In the genomic region with DNA sequence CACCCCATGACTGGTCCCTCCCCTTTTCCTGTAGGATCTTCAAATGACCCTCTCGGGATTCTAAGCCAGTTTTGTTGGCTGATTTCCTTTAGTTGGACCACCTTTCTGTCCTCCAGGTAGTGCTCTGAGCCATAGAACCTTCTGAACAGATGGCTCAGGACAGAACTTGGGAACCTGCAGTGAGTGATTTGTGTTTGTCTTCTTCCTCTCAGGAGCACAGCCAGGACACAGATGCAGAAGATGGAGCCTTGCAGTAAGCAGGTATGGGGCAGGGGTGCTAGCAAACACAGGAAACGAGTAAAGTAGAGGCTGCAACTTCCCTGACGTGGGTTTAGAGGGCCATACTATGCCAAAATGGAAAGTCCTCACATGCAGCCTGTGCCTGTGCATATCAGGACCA, we compare ENCODE assay signal across 28 mouse cellular contexts. TPM values are rescaled to one million over a fixed set of nuclear protein-coding genes. Genes with fewer than 3 reads are reported as not detected.
A peak's percentile ranks its signal among the peaks of the same experiment; 100 is the strongest.
DNase-seq lines count a peak whose midpoint lies in the region; ATAC-seq and TF ChIP-seq lines count a peak whose summit lies in the region.
"Had no signal": no experiment of that assay in that cellular context is flagged by ENCODE, and none has a peak within 500 bp of the region (broad histone marks: within the 10 kb centered on the region; RNA-seq: fewer than 3 reads in every experiment).

No protein-coding gene starts in this region.

- peaks cover 4% of the 10 kb centered on the region for H3K79me2 ChIP-seq in myocyte (ENCODE audit: control insufficient read depth, insufficient read depth)

- no peak for ATAC-seq in cerebellum, adult (ENCODE audit: insufficient number of reproducible peaks, low FRiP score, low TSS enrichment)
- ATAC-seq in midbrain, postnatal 0 days (ENCODE audit: low FRiP score), result no peak
- ATAC-seq in forebrain, embryonic 14.5 days, result no peak
- ATAC-seq: activated CD4-positive, CD25-positive, alpha-beta regulatory T cell, adult 4 months; forebrain, embryonic 13.5 days; forebrain, postnatal 0 days; hindbrain, embryonic 16.5 days; intestine, embryonic 16.5 days had no signal

- H3K27ac ChIP-seq in midbrain, postnatal 0 days (ENCODE audit: low read depth, low read length), result no peak overlapping the region
- no peak overlapping the region for H3K27ac ChIP-seq in forebrain, embryonic 14.5 days (ENCODE audit: low read depth, low read length)
- H3K27ac ChIP-seq: embryonic facial prominence, embryonic 10.5 days; embryonic facial prominence, embryonic 13.5 days; forebrain, embryonic 13.5 days; gastrocnemius, adult 2 months; heart, embryonic 15.5 days; hindbrain, embryonic 10.5 days; hindbrain, embryonic 13.5 days had no signal

- no peak overlapping the region for H3K9ac ChIP-seq in midbrain, postnatal 0 days (replicated peaks; ENCODE audit: low read length, poor library complexity, severe bottlenecking)
- no peak overlapping the region for H3K9ac ChIP-seq in forebrain, embryonic 14.5 days (ENCODE audit: low read length)
- H3K9ac ChIP-seq: embryonic facial prominence, embryonic 13.5 days; forebrain, embryonic 13.5 days; forebrain, postnatal 0 days; heart, embryonic 12.5 days; heart, embryonic 15.5 days; hindbrain, embryonic 13.5 days had no signal

- H3K4me2 ChIP-seq in myocyte (ENCODE audit: low read depth), result no peak overlapping the region
- no peak overlapping the region for H3K4me2 ChIP-seq in midbrain, postnatal 0 days (ENCODE audit: low read depth, low read length, poor library complexity, severe bottlenecking)
- H3K4me2 ChIP-seq in forebrain, embryonic 14.5 days (ENCODE audit: low read length), result no peak overlapping the region
- H3K4me2 ChIP-seq: embryonic facial prominence, embryonic 13.5 days; forebrain, embryonic 13.5 days; heart, embryonic 12.5 days; heart, embryonic 15.5 days; hindbrain, embryonic 13.5 days had no signal

- TF ChIP-seq CTCF in midbrain, postnatal 0 days (IDR thresholded peaks at IDR 0.05), result no peak

- H3K27me3 ChIP-seq in myocyte (ENCODE audit: control insufficient read depth, insufficient read depth, insufficient read length), result no peaks in the 10 kb centered on the region
- H3K27me3 ChIP-seq in midbrain, postnatal 0 days (ENCODE audit: insufficient read depth, low read length), result no peaks in the 10 kb centered on the region
- no peaks in the 10 kb centered on the region for H3K27me3 ChIP-seq in forebrain, embryonic 14.5 days (replicated peaks; ENCODE audit: control insufficient read depth, insufficient read depth, low read length)
- H3K27me3 ChIP-seq: embryonic facial prominence, embryonic 13.5 days; forebrain, embryonic 13.5 days; heart, embryonic 12.5 days; heart, embryonic 15.5 days; hindbrain, embryonic 13.5 days had no signal

- DNase-seq in cerebellum, adult 11-12 months, result peak; percentile 54
- peak; percentile 62 for DNase-seq in brain, adult 2 months (ENCODE audit: low read depth, low spot score)
- DNase-seq in cerebellum, adult 9-11 months, result peak; percentile 59
- DNase-seq in midbrain, postnatal 0 days (ENCODE audit: low spot score), result no peak
- no peak for DNase-seq in forebrain, embryonic 14.5 days (ENCODE audit: low spot score)
- DNase-seq: adrenal gland, adult 8-10 months; adrenal gland, postnatal 25 days; embryo, embryonic 11 days; forebrain, postnatal 0 days; gastrocnemius, adult 2 months; gastrocnemius, postnatal 14 days; heart, adult 18-20 months; heart, postnatal 10 days; heart, postnatal 36 days; kidney, adult 18-20 months had no signal

- H3K9me3 ChIP-seq in midbrain, postnatal 0 days (ENCODE audit: low read length), result no peaks in the 10 kb centered on the region
- no peaks in the 10 kb centered on the region for H3K9me3 ChIP-seq in forebrain, embryonic 14.5 days (replicated peaks; ENCODE audit: control insufficient read depth, low read length)
- H3K9me3 ChIP-seq: embryonic facial prominence, embryonic 10.5 days; embryonic facial prominence, embryonic 13.5 days; forebrain, embryonic 13.5 days; heart, embryonic 12.5 days; heart, embryonic 15.5 days; hindbrain, embryonic 10.5 days; hindbrain, embryonic 13.5 days had no signal

- no peak for TF ChIP-seq POLR2A in myocyte (IDR thresholded peaks at IDR 0.05; ENCODE audit: insufficient read length, low read depth)

- H3K36me3 ChIP-seq in myocyte (ENCODE audit: control insufficient read depth, insufficient read depth), result peaks cover 45% of the 10 kb centered on the region
- peaks cover 29% of the 10 kb centered on the region for H3K36me3 ChIP-seq in midbrain, postnatal 0 days (ENCODE audit: insufficient read depth, low read length)
- H3K36me3 ChIP-seq in forebrain, embryonic 14.5 days (ENCODE audit: control insufficient read depth, insufficient read depth, low read length), result peaks cover 75% of the 10 kb centered on the region

- 88% methylated on average over 3 of the region's 3 CpGs for WGBS in midbrain, postnatal 0 days
- 78% methylated on average over 3 of the region's 3 CpGs for WGBS in forebrain, embryonic 14.5 days

- no peak overlapping the region for H3ac ChIP-seq in myocyte (ENCODE audit: control insufficient read depth, insufficient read length)

- H3K4me1 ChIP-seq in midbrain, postnatal 0 days (ENCODE audit: insufficient read depth, low read length), result no peaks in the 10 kb centered on the region
- no peaks in the 10 kb centered on the region for H3K4me1 ChIP-seq in forebrain, embryonic 14.5 days (ENCODE audit: control insufficient read depth, insufficient read depth, low read length)
- H3K4me1 ChIP-seq: embryonic facial prominence, embryonic 10.5 days; embryonic facial prominence, embryonic 13.5 days; forebrain, embryonic 13.5 days; heart, embryonic 12.5 days; heart, embryonic 15.5 days; hindbrain, embryonic 10.5 days; hindbrain, embryonic 13.5 days had no signal

- no peak overlapping the region for H3K4me3 ChIP-seq in myocyte
- H3K4me3 ChIP-seq in midbrain, postnatal 0 days (ENCODE audit: low read depth, low read length), result no peak overlapping the region
- no peak overlapping the region for H3K4me3 ChIP-seq in forebrain, embryonic 14.5 days (ENCODE audit: low read depth, low read length)
- H3K4me3 ChIP-seq: embryonic facial prominence, embryonic 10.5 days; embryonic facial prominence, embryonic 13.5 days; erythroblast, embryonic 14.5 days; forebrain, embryonic 13.5 days; gastrocnemius, adult 2 months; heart, embryonic 12.5 days; heart, embryonic 15.5 days; hindbrain, embryonic 10.5 days; hindbrain, embryonic 13.5 days had no signal

TF ChIP-seq in myocyte, 11 proteins besides CTCF, POLR2A, EP300 and RAD21:
- TF ChIP-seq E2F4 (IDR thresholded peaks at IDR 0.05; ENCODE audit: insufficient read depth) (no peak), MYOG (IDR thresholded peaks at IDR 0.05; ENCODE audit: control insufficient read depth in 1 of 3, insufficient read depth in 1 of 3, insufficient read length in 2 of 3, low read depth in 2 of 3) (no peak), POLR2AphosphoS2 (IDR thresholded peaks at IDR 0.05; ENCODE audit: insufficient read length, low read depth) (peak; percentile 41), TCF3 (IDR thresholded peaks at IDR 0.05; ENCODE audit: insufficient read length, low read depth) (no peak)

RNA-seq across cellular contexts. Expression of a gene that starts 27.0 kb away (rescaled TPM):
- polyA plus RNA-seq in myocyte (2012; fragmentation: generic; extraction: Trizol), result 143 TPM
- 47.8 and 58.1 TPM in 2 replicates for total RNA-seq in midbrain, postnatal 0 days (2014; rRNA removed)
- 101 and 114 TPM in 2 replicates for polyA plus RNA-seq in midbrain, postnatal 0 days (2015; fragmentation: Nextera tagmentation; extraction: Ambion mirVana)
- 80.6 and 82.0 TPM in 2 replicates for polyA plus RNA-seq in forebrain, embryonic 14.5 days (2014; fragmentation: Nextera tagmentation; extraction: Ambion mirVana)

Comparison
In these comparisons a context has a peak if more than half of its experiments do, and no peak if none do; other contexts are left out.
1. DNase-seq: peak in cerebellum, adult 11-12 months (single experiment), brain, adult 2 months (single experiment) and cerebellum, adult 9-11 months (single experiment); none in midbrain, postnatal 0 days (single experiment) and forebrain, embryonic 14.5 days (single experiment).